Mouse (Mus musculus) stomach, embryonic 15.5 days (tissue): Measurements from ENCODE around the gene Arhgap4. TPM values are rescaled to one million over a fixed set of nuclear protein-coding genes. Genes with fewer than 3 reads are reported as not detected.

Experiments
- ATAC-seq: fragments of 200-750 bp; cut with Nextera tagmentation; 2 replicates; pipeline ENCODE4 v1.8.0; 2017; ENCODE audit warnings: low read depth, moderate number of reproducible peaks, moderate TSS enrichment; ENCODE audit not compliant: insufficient read depth, low FRiP score
- H3K27ac ChIP-seq: fragments of 300-500 bp; sonication (generic); 2 replicates; pipeline ENCODE4 v1.5.1; 2015; ENCODE audit warnings: mild to moderate bottlenecking, inconsistent platforms
- H3K27me3 ChIP-seq: fragments of 300-500 bp; sonication (generic); replicated peaks from 2 replicates; pipeline ENCODE4 v1.6.1; 2015; ENCODE audit warnings: inconsistent platforms
- H3K36me3 ChIP-seq: fragments of 300-500 bp; sonication (generic); 2 replicates; pipeline ENCODE4 v1.6.1; 2015; ENCODE audit warnings: inconsistent platforms
- H3K4me1 ChIP-seq: fragments of 300-500 bp; sonication (generic); 2 replicates; pipeline ENCODE4 v1.6.1; 2015; ENCODE audit warnings: inconsistent platforms
- H3K4me2 ChIP-seq: fragments of 300-500 bp; sonication (generic); 2 replicates; pipeline ENCODE4 v1.6.1; 2015; ENCODE audit warnings: mild to moderate bottlenecking, inconsistent platforms
- H3K4me3 ChIP-seq: fragments of 300-500 bp; sonication (generic); replicated peaks from 2 replicates; pipeline ENCODE4 v1.5.1; 2015; ENCODE audit warnings: inconsistent platforms
- H3K9ac ChIP-seq: fragments of 300-500 bp; sonication (generic); 2 replicates; pipeline ENCODE4 v1.6.1; 2015; ENCODE audit warnings: inconsistent platforms
- H3K9me3 ChIP-seq: fragments of 300-500 bp; sonication (generic); 2 replicates; pipeline ENCODE4 v1.6.1; 2016; ENCODE audit warnings: inconsistent platforms
- WGBS: fragments of 180-500 bp; shearing (Covaris S2); methylation state at CpG from one replicate; pipeline ENCODE4 v1.1.7; 2015; 5-methylcytosine and 5-hydroxymethylcytosine counted together
- polyA plus RNA-seq: library from polyadenylated mRNA; unstranded; fragments of >200 nt; fragmentation: Nextera tagmentation; extraction: Ambion mirVana; gene quantifications from 2 replicates; pipeline ENCODE4 v1.2.1, GENCODE M21; 2015

Gene Arhgap4
- 4.5 and 5.7 TPM in 2 replicates for polyA plus RNA-seq

- WGBS = 22% methylated on average over 43 of the region's 43 CpGs
- peak within 1 kb of the TSS; percentile 66 for H3K4me2 ChIP-seq
- peak; percentile 98 for ATAC-seq
- H3K27me3 ChIP-seq = no peaks in the 10 kb centered on the region
- H3K36me3 ChIP-seq = no peaks in the 10 kb centered on the region
- no peaks in the 10 kb centered on the region for H3K9me3 ChIP-seq
- H3K4me1 ChIP-seq = no peaks in the 10 kb centered on the region
- peak within 1 kb of the TSS; percentile 80 for H3K27ac ChIP-seq
- H3K4me3 ChIP-seq = peak within 1 kb of the TSS; percentile 57
- H3K9ac ChIP-seq = peak within 1 kb of the TSS; percentile 44
Measured at GRCm38 (mm10) chrX:73921823-73922549, at the start of gene Arhgap4, which contains the start of gene Naa10. TSS of gene Arhgap4 (minus strand) at chrX:73921870. TSS of gene Naa10 (minus strand) at chrX:73921944.

GRCm38 (mm10) chrX:73970781-73971180 lies 49.1 kb upstream of the Arhgap4 start:
- no peak overlapping the region for H3K4me2 ChIP-seq
- no peak for ATAC-seq
- no peaks in the 10 kb centered on the region for H3K27me3 ChIP-seq
- no peak overlapping the region for H3K4me3 ChIP-seq
- no peaks in the 10 kb centered on the region for H3K4me1 ChIP-seq
- H3K9me3 ChIP-seq = no peaks in the 10 kb centered on the region
- H3K9ac ChIP-seq = no peak overlapping the region
- H3K36me3 ChIP-seq = no peaks in the 10 kb centered on the region
- H3K27ac ChIP-seq = no peak overlapping the region

GRCm38 (mm10) chrX:73969729-73970128 lies 48.1 kb upstream of the Arhgap4 start:
- H3K4me1 ChIP-seq = no peaks in the 10 kb centered on the region
- 77% methylated on average over 2 of the region's 2 CpGs for WGBS
- H3K4me2 ChIP-seq = no peak overlapping the region
- H3K36me3 ChIP-seq = no peaks in the 10 kb centered on the region
- H3K4me3 ChIP-seq = no peak overlapping the region
- H3K27me3 ChIP-seq = no peaks in the 10 kb centered on the region
- no peak overlapping the region for H3K27ac ChIP-seq
- H3K9ac ChIP-seq = no peak overlapping the region
- H3K9me3 ChIP-seq = no peaks in the 10 kb centered on the region
- ATAC-seq = no peak

- no peak overlapping the region for H3K4me3 ChIP-seq
- ATAC-seq = no peak
- H3K27me3 ChIP-seq = no peaks in the 10 kb centered on the region
- 89% methylated on average over 1 of the region's 1 CpGs for WGBS
- H3K4me2 ChIP-seq = no peak overlapping the region
- no peak overlapping the region for H3K27ac ChIP-seq
- peaks cover 6% of the 10 kb centered on the region; the same call in 1 of the 2 replicates for H3K4me1 ChIP-seq
- no peaks in the 10 kb centered on the region for H3K9me3 ChIP-seq
- no peaks in the 10 kb centered on the region for H3K36me3 ChIP-seq
- no peak overlapping the region for H3K9ac ChIP-seq
Measured at GRCm38 (mm10) chrX:73969167-73969566, 47.5 kb upstream of the Arhgap4 start.

GRCm38 (mm10) chrX:73967177-73968075 lies 45.8 kb upstream of the Arhgap4 start:
- peak overlapping the region; percentile 99 for H3K27ac ChIP-seq
- no peaks in the 10 kb centered on the region for H3K9me3 ChIP-seq
- WGBS = 13% methylated on average over 60 of the region's 60 CpGs
- H3K4me3 ChIP-seq = peak overlapping the region; percentile 64
- no peaks in the 10 kb centered on the region for H3K27me3 ChIP-seq
- H3K9ac ChIP-seq = peak overlapping the region; percentile 13; the same call in 1 of the 2 replicates
- no peaks in the 10 kb centered on the region for H3K36me3 ChIP-seq
- ATAC-seq = peak; percentile 82
- peaks cover 12% of the 10 kb centered on the region; the same call in 1 of the 2 replicates for H3K4me1 ChIP-seq
- H3K4me2 ChIP-seq = peak overlapping the region; percentile 45

- Histone ChIP-seq H3K4me3 (peak within 1 kb of the TSS; percentile 64), H3K27ac (peak within 1 kb of the TSS; percentile 99), H3K9me3 (no peaks in the 10 kb centered on the region), H3K9ac (peak within 1 kb of the TSS; percentile 56; the same call in 1 of the 2 replicates), H3K4me1 (peaks cover 12% of the 10 kb centered on the region; the same call in 1 of the 2 replicates), H3K27me3 (no peaks in the 10 kb centered on the region), H3K4me2 (peak within 1 kb of the TSS; percentile 62), H3K36me3 (no peaks in the 10 kb centered on the region)
- WGBS = 14% methylated on average over 57 of the region's 58 CpGs
- peak; percentile 71 for ATAC-seq
Measured at GRCm38 (mm10) chrX:73966248-73967176, 44.8 kb upstream of the Arhgap4 start, which contains the start of gene Hcfc1. TSS of gene Hcfc1 (minus strand) at chrX:73966357.

GRCm38 (mm10) chrX:73965307-73965706 lies 43.6 kb upstream of the Arhgap4 start:
- H3K4me1 ChIP-seq = peaks cover 12% of the 10 kb centered on the region; the same call in 1 of the 2 replicates
- 23% methylated on average over 20 of the region's 20 CpGs for WGBS
- H3K27ac ChIP-seq = peak overlapping the region; percentile 99; the same call in 1 of the 2 replicates
- no peaks in the 10 kb centered on the region for H3K36me3 ChIP-seq
- H3K9ac ChIP-seq = no peak overlapping the region; the same call in 1 of the 2 replicates
- no peaks in the 10 kb centered on the region for H3K27me3 ChIP-seq
- peak overlapping the region; percentile 64 for H3K4me3 ChIP-seq
- no peak for ATAC-seq
- peak overlapping the region; percentile 62 for H3K4me2 ChIP-seq
- H3K9me3 ChIP-seq = no peaks in the 10 kb centered on the region

- Histone ChIP-seq H3K9ac (no peak overlapping the region), H3K36me3 (no peaks in the 10 kb centered on the region), H3K9me3 (no peaks in the 10 kb centered on the region), H3K27me3 (no peaks in the 10 kb centered on the region), H3K4me3 (peak overlapping the region; percentile 64), H3K4me2 (peak overlapping the region; percentile 62), H3K4me1 (peaks cover 12% of the 10 kb centered on the region; the same call in 1 of the 2 replicates), H3K27ac (no peak overlapping the region)
- WGBS = 43% methylated on average over 3 of the region's 3 CpGs
- ATAC-seq = no peak
Measured at GRCm38 (mm10) chrX:73964363-73964762, 42.7 kb upstream of the Arhgap4 start.

- Histone ChIP-seq H3K9ac (no peak overlapping the region), H3K4me2 (no peak overlapping the region), H3K9me3 (no peaks in the 10 kb centered on the region), H3K4me3 (no peak overlapping the region), H3K4me1 (no peaks in the 10 kb centered on the region), H3K27me3 (no peaks in the 10 kb centered on the region), H3K36me3 (peaks cover 24% of the 10 kb centered on the region), H3K27ac (no peak overlapping the region)
- 94% methylated on average over 6 of the region's 6 CpGs for WGBS
- ATAC-seq = no peak
Measured at GRCm38 (mm10) chrX:73954988-73955387, 33.3 kb upstream of the Arhgap4 start.

GRCm38 (mm10) chrX:73952603-73953002 lies 30.9 kb upstream of the Arhgap4 start:
- H3K36me3 ChIP-seq = peaks cover 23% of the 10 kb centered on the region

GRCm38 (mm10) chrX:73949341-73949740 lies 27.7 kb upstream of the Arhgap4 start:
- no peak overlapping the region for H3K27ac ChIP-seq
- H3K4me3 ChIP-seq = no peak overlapping the region
- 87% methylated on average over 10 of the region's 10 CpGs for WGBS
- no peak overlapping the region for H3K4me2 ChIP-seq
- no peak for ATAC-seq
- H3K9me3 ChIP-seq = no peaks in the 10 kb centered on the region
- peaks cover 24% of the 10 kb centered on the region for H3K36me3 ChIP-seq
- no peaks in the 10 kb centered on the region for H3K27me3 ChIP-seq
- no peak overlapping the region for H3K9ac ChIP-seq
- H3K4me1 ChIP-seq = no peaks in the 10 kb centered on the region

More at GRCm38 (mm10) chrX:73952603-73953002, 30.9 kb upstream of the Arhgap4 start:
- no peak for ATAC-seq
- no peaks in the 10 kb centered on the region for H3K27me3 ChIP-seq
- H3K4me3 ChIP-seq = no peak overlapping the region
- no peak overlapping the region for H3K9ac ChIP-seq
- H3K4me1 ChIP-seq = no peaks in the 10 kb centered on the region
- H3K4me2 ChIP-seq = no peak overlapping the region
- H3K9me3 ChIP-seq = no peaks in the 10 kb centered on the region
- no peak overlapping the region for H3K27ac ChIP-seq
- WGBS = 83% methylated on average over 5 of the region's 5 CpGs
